Mouse (Mus musculus) olfactory bulb, adult 2 months (tissue): ENCODE results near the gene Rd3l. TPM values are rescaled to one million over a fixed set of nuclear protein-coding genes. Genes with fewer than 3 reads are reported as not detected.
A peak's percentile ranks its signal among the peaks of the same experiment; 100 is the strongest.

Source experiments
- H3K27ac ChIP-seq: fragments of 200-500 bp; 2 replicates; pipeline ENCODE4 v1.5.1; 2012; ENCODE audit warnings: low read depth, low read length; ENCODE audit not compliant: insufficient read depth
- H3K4me1 ChIP-seq: fragments of 200-500 bp; 2 replicates; pipeline ENCODE4 v1.6.1; 2012; ENCODE audit warnings: low read length; ENCODE audit not compliant: control insufficient read depth, insufficient read depth
- H3K4me3 ChIP-seq: fragments of 200-500 bp; 2 replicates; pipeline ENCODE4 v1.5.1; 2012; ENCODE audit warnings: mild to moderate bottlenecking, low read depth, low read length, moderate library complexity; ENCODE audit not compliant: insufficient read depth
- CTCF ChIP-seq: fragments of 200-500 bp; IDR thresholded peaks from 2 replicates; pipeline ENCODE4 v1.5.1; 2012; ENCODE audit warnings: low read depth, mild to moderate bottlenecking, low read length, moderate library complexity; ENCODE audit not compliant: insufficient read depth
- POLR2A ChIP-seq: fragments of 200-500 bp; IDR thresholded peaks from 2 replicates; pipeline ENCODE4 v1.6.1; 2012; ENCODE audit warnings: mild to moderate bottlenecking, low read depth, low read length, moderate library complexity; ENCODE audit not compliant: insufficient read depth
- WGBS: fragments of 180-500 bp; shearing (Covaris S2); methylation state at CpG from one replicate; pipeline ENCODE4 v1.1.7; 2018; 5-methylcytosine and 5-hydroxymethylcytosine counted together
- polyA plus RNA-seq: library from polyadenylated mRNA; stranded (reverse); fragments of >200 nt; gene quantifications from 2 replicates; pipeline ENCODE4 v1.2.4, GENCODE M21; 2012; ENCODE audit warnings: low replicate concordance; ENCODE audit not compliant: missing spikeins, insufficient read depth, insufficient read length

The Rd3l gene
- polyA plus RNA-seq, 1 experiment = not detected

GRCm38 (mm10) chr12:112012511-112013270 is 31.6 kb upstream of the Rd3l start:
- 21% methylated on average over 12 of the region's 12 CpGs for WGBS
- no peaks in the 10 kb centered on the region for H3K4me1 ChIP-seq
- H3K4me3 ChIP-seq = no peak overlapping the region
- no peak for TF ChIP-seq CTCF
- TF ChIP-seq POLR2A = no peak
- H3K27ac ChIP-seq = no peak overlapping the region

GRCm38 (mm10) chr12:112001223-112001622 is 20.1 kb upstream of the Rd3l start:
- WGBS = 17% methylated on average over 8 of the region's 8 CpGs
- TF ChIP-seq CTCF (peak; percentile 53; the same call in 1 of the 2 replicates), POLR2A (no peak)
- Histone ChIP-seq H3K27ac (no peak overlapping the region), H3K4me1 (0 out of 2 replicates have a peak, but pooled peaks cover 4% of the 10 kb centered on the region), H3K4me3 (no peak overlapping the region)

GRCm38 (mm10) chr12:111999735-112000134 is 18.6 kb upstream of the Rd3l start:
- H3K27ac ChIP-seq = no peak overlapping the region

GRCm38 (mm10) chr12:111995161-111995560 is 14.0 kb upstream of the Rd3l start:
- H3K27ac ChIP-seq = no peak overlapping the region
- peaks cover 7% of the 10 kb centered on the region for H3K4me1 ChIP-seq
- no peak overlapping the region for H3K4me3 ChIP-seq
- 97% methylated on average over 2 of the region's 2 CpGs for WGBS
- TF ChIP-seq POLR2A (no peak), CTCF (no peak)

More at GRCm38 (mm10) chr12:111999735-112000134, 18.6 kb upstream of the Rd3l start:
- Histone ChIP-seq H3K4me3 (no peak overlapping the region), H3K4me1 (0 out of 2 replicates have a peak, but pooled peaks cover 4% of the 10 kb centered on the region)
- TF ChIP-seq CTCF (no peak), POLR2A (no peak)
- 95% methylated on average over 7 of the region's 7 CpGs for WGBS

- 71% methylated on average over 5 of the region's 5 CpGs for WGBS
Measured at GRCm38 (mm10) chr12:111992626-111993025, 11.5 kb upstream of the Rd3l start.

GRCm38 (mm10) chr12:111986756-111987155 is 5.6 kb upstream of the Rd3l start:
- 34% methylated on average over 9 of the region's 9 CpGs for WGBS
- H3K4me1 ChIP-seq = peaks cover 5% of the 10 kb centered on the region; the same call in 1 of the 2 replicates
- no peak overlapping the region for H3K27ac ChIP-seq
- no peak overlapping the region for H3K4me3 ChIP-seq
- TF ChIP-seq CTCF = no peak
- TF ChIP-seq POLR2A = no peak

More at GRCm38 (mm10) chr12:111992626-111993025, 11.5 kb upstream of the Rd3l start:
- no peak overlapping the region for H3K4me3 ChIP-seq
- H3K27ac ChIP-seq = no peak overlapping the region
- H3K4me1 ChIP-seq = peaks cover 3% of the 10 kb centered on the region
- TF ChIP-seq POLR2A (no peak), CTCF (no peak)

- Histone ChIP-seq H3K4me3 (no peak overlapping the region), H3K27ac (no peak overlapping the region), H3K4me1 (peaks cover 5% of the 10 kb centered on the region; the same call in 1 of the 2 replicates)
- 82% methylated on average over 2 of the region's 2 CpGs for WGBS
- TF ChIP-seq POLR2A (no peak), CTCF (no peak)
Measured at GRCm38 (mm10) chr12:111983165-111983564, 2.0 kb upstream of the Rd3l start.

GRCm38 (mm10) chr12:111981831-111982230 is 714 bp upstream of the Rd3l start:
- Histone ChIP-seq H3K27ac (no peak overlapping the region), H3K4me3 (no peak overlapping the region), H3K4me1 (peaks cover 4% of the 10 kb centered on the region)
- WGBS = 77% methylated on average over 8 of the region's 8 CpGs
- TF ChIP-seq POLR2A = no peak
- no peak for TF ChIP-seq CTCF

GRCm38 (mm10) chr12:111978274-111978673 is 2.8 kb downstream of the Rd3l start:
- Histone ChIP-seq H3K4me3 (no peak overlapping the region), H3K4me1 (peaks cover 5% of the 10 kb centered on the region; the same call in 1 of the 2 replicates), H3K27ac (no peak overlapping the region)
- WGBS = 77% methylated on average over 6 of the region's 6 CpGs
- TF ChIP-seq POLR2A (no peak), CTCF (no peak)
